In genomic region chr4:40873320-40873719, GRCm38 (mm10) we compare ENCODE assay signal across 11 mouse cellular contexts. TPM values are rescaled to one million over a fixed set of nuclear protein-coding genes. Genes with fewer than 3 reads are reported as not detected.
DNase-seq lines count a peak whose midpoint lies in the region; ATAC-seq and TF ChIP-seq lines count a peak whose summit lies in the region.
"Had no signal": no experiment of that assay in that cellular context is flagged by ENCODE, and none has a peak within 500 bp of the region (broad histone marks: within the 10 kb centered on the region; RNA-seq: fewer than 3 reads in every experiment).

No protein-coding gene starts in this region.

- H3K4me1 ChIP-seq in hindbrain, embryonic 16.5 days (ENCODE audit: control insufficient read depth, insufficient read depth, low read depth, low read length): peaks cover 13% of the 10 kb centered on the region
- H3K4me1 ChIP-seq in hindbrain, embryonic 12.5 days: peaks cover 7% of the 10 kb centered on the region
- H3K4me1 ChIP-seq in heart, adult 2 months (ENCODE audit: control insufficient read depth, insufficient read depth, low read length): peaks cover 17% of the 10 kb centered on the region
- H3K4me1 ChIP-seq in limb, embryonic 10.5 days: peaks cover 52% of the 10 kb centered on the region

- 78% methylated on average over 2 of the region's 2 CpGs for WGBS in hindbrain, embryonic 16.5 days
- WGBS in hindbrain, embryonic 12.5 days: 81% methylated on average over 2 of the region's 2 CpGs
- 47% methylated on average over 2 of the region's 2 CpGs for WGBS in heart, adult 2 months
- WGBS in limb, embryonic 10.5 days: 75% methylated on average over 2 of the region's 2 CpGs

- H3K9me3 ChIP-seq in hindbrain, embryonic 16.5 days (ENCODE audit: control insufficient read depth, low read length): no peaks in the 10 kb centered on the region
- H3K9me3 ChIP-seq in hindbrain, embryonic 12.5 days (replicated peaks): no peaks in the 10 kb centered on the region
- no peaks in the 10 kb centered on the region for H3K9me3 ChIP-seq in limb, embryonic 10.5 days (replicated peaks)
- H3K9me3 ChIP-seq: midbrain, embryonic 13.5 days had no signal

- TF ChIP-seq POLR2A in heart, adult 2 months (IDR thresholded peaks at IDR 0.05; ENCODE audit: insufficient read depth, low read depth, low read length): no peak

- no peak for ATAC-seq in hindbrain, embryonic 16.5 days
- no peak for ATAC-seq in hindbrain, embryonic 12.5 days (ENCODE audit: low FRiP score)
- ATAC-seq in erythroid progenitor cell, adult 5-6 weeks (replicated peaks; ENCODE audit: low FRiP score, poor library complexity, severe bottlenecking): no peak
- ATAC-seq: inflammation-experienced regulatory T-cells, adult 6 months; midbrain, embryonic 13.5 days had no signal

- H3K27ac ChIP-seq in hindbrain, embryonic 16.5 days (ENCODE audit: low read depth, low read length): peak overlapping the region; percentile 13; the same call in 1 of the 2 replicates
- H3K27ac ChIP-seq in hindbrain, embryonic 12.5 days: no peak overlapping the region
- H3K27ac ChIP-seq in heart, adult 2 months: peak overlapping the region; percentile 69
- H3K27ac ChIP-seq in limb, embryonic 10.5 days: peak overlapping the region; percentile 72
- H3K27ac ChIP-seq: midbrain, embryonic 13.5 days had no signal

- no peaks in the 10 kb centered on the region for H3K27me3 ChIP-seq in hindbrain, embryonic 16.5 days (replicated peaks; ENCODE audit: control insufficient read depth, insufficient read depth, low read length)
- H3K27me3 ChIP-seq in hindbrain, embryonic 12.5 days: no peaks in the 10 kb centered on the region
- no peaks in the 10 kb centered on the region for H3K27me3 ChIP-seq in heart, adult 2 months (ENCODE audit: control insufficient read depth, insufficient read depth, low read length)
- no peaks in the 10 kb centered on the region for H3K27me3 ChIP-seq in limb, embryonic 10.5 days (ENCODE audit: low read depth, poor library complexity, severe bottlenecking)
- H3K27me3 ChIP-seq: midbrain, embryonic 13.5 days had no signal

- peak; percentile 23 for DNase-seq in A20 (ENCODE audit: low read depth, low spot score)
- peak; percentile 53 to 68 for DNase-seq in heart, adult 2 months
- no peak for DNase-seq in limb, embryonic 10.5 days (ENCODE audit: low spot score)
- DNase-seq in embryo, embryonic 11 days: no peak
- DNase-seq in spleen, postnatal 14 days (ENCODE audit: low spot score in 2 of 2): no peak
- DNase-seq: thymus, adult 2 months had no signal

- 0 out of 2 replicates have a peak, but pooled peaks have one; percentile 78 for TF ChIP-seq EP300 in heart, adult 2 months (IDR thresholded peaks at IDR 0.05; ENCODE audit: insufficient read depth, low read depth, low read length)

- H3K9ac ChIP-seq in hindbrain, embryonic 16.5 days (ENCODE audit: low read depth, low read length): no peak overlapping the region
- H3K9ac ChIP-seq in hindbrain, embryonic 12.5 days: no peak overlapping the region
- H3K9ac ChIP-seq in heart, adult 2 months (ENCODE audit: low read depth, low read length): no peak overlapping the region
- H3K9ac ChIP-seq: midbrain, embryonic 13.5 days had no signal

- H3K4me3 ChIP-seq in hindbrain, embryonic 16.5 days (ENCODE audit: low read length): no peak overlapping the region
- no peak overlapping the region for H3K4me3 ChIP-seq in hindbrain, embryonic 12.5 days
- no peak overlapping the region for H3K4me3 ChIP-seq in heart, adult 2 months
- H3K4me3 ChIP-seq in limb, embryonic 10.5 days: no peak overlapping the region
- H3K4me3 ChIP-seq: midbrain, embryonic 13.5 days had no signal

- intact Hi-C loops in heart, adult 2 months (cut with DNase I): no loop called here

- H3K36me3 ChIP-seq in hindbrain, embryonic 16.5 days (ENCODE audit: control insufficient read depth, insufficient read depth, low read length): no peaks in the 10 kb centered on the region
- no peaks in the 10 kb centered on the region for H3K36me3 ChIP-seq in hindbrain, embryonic 12.5 days
- no peaks in the 10 kb centered on the region for H3K36me3 ChIP-seq in heart, adult 2 months (ENCODE audit: control insufficient read depth, insufficient read depth, low read length)
- H3K36me3 ChIP-seq in limb, embryonic 10.5 days: no peaks in the 10 kb centered on the region
- H3K36me3 ChIP-seq: midbrain, embryonic 13.5 days had no signal

- TF ChIP-seq CTCF in heart, adult 2 months (IDR thresholded peaks at IDR 0.05): no peak

- H3K79me2 ChIP-seq in heart, adult 2 months (replicated peaks; ENCODE audit: control insufficient read depth, insufficient read depth, low read length): no peaks in the 10 kb centered on the region

- H3K4me2 ChIP-seq in hindbrain, embryonic 16.5 days (ENCODE audit: low read length): no peak overlapping the region
- H3K4me2 ChIP-seq in hindbrain, embryonic 12.5 days (replicated peaks): no peak overlapping the region
- H3K4me2 ChIP-seq: midbrain, embryonic 13.5 days had no signal

RNA-seq across cellular contexts. Expression of gene B4galt1, which starts 19.5 kb away (rescaled TPM):
- polyA plus RNA-seq in hindbrain, embryonic 16.5 days (2015; fragmentation: Nextera tagmentation; extraction: Ambion mirVana): 6.6 and 9.3 TPM in 2 replicates
- 20.3 and 21.5 TPM in 2 replicates for polyA plus RNA-seq in hindbrain, embryonic 12.5 days (2016; fragmentation: Nextera tagmentation; extraction: Ambion mirVana)
- 10 to 100 TPM; 68.7 to 69.7 TPM for total RNA-seq in heart, adult 2 months (2021)
- 42.6 and 57.4 TPM in 2 replicates for polyA plus RNA-seq in heart, adult 2 months (2012; rRNA removed)
- 23.6 and 29.9 TPM in 2 replicates for polyA plus RNA-seq in limb, embryonic 10.5 days (2016; fragmentation: Nextera tagmentation; extraction: Ambion mirVana)
- 49.4 and 49.9 TPM in 2 replicates for total RNA-seq in erythroid progenitor cell, adult 5-6 weeks (2015; ENCODE audit: low replicate concordance)
- 43.9 and 46.2 TPM in 2 replicates for total RNA-seq in erythroid progenitor cell, adult 5-6 weeks (2017; ENCODE audit: low replicate concordance)

RNA-seq across cellular contexts. Expression of gene Spink4, which starts 46.5 kb away (rescaled TPM):
- not detected in 2 replicates for polyA plus RNA-seq in hindbrain, embryonic 16.5 days (2015; fragmentation: Nextera tagmentation; extraction: Ambion mirVana)
- polyA plus RNA-seq in hindbrain, embryonic 12.5 days (2016; fragmentation: Nextera tagmentation; extraction: Ambion mirVana): not detected in 2 replicates
- total RNA-seq in heart, adult 2 months (2021): under 1 TPM in 1 of 2 experiments, not detected in 1; 0.68 TPM
- polyA plus RNA-seq in heart, adult 2 months (2012; rRNA removed): 1.7 and 3.6 TPM in 2 replicates
- not detected in 2 replicates for polyA plus RNA-seq in limb, embryonic 10.5 days (2016; fragmentation: Nextera tagmentation; extraction: Ambion mirVana)
- not detected in 2 replicates for total RNA-seq in erythroid progenitor cell, adult 5-6 weeks (2015; ENCODE audit: low replicate concordance)
- not detected in 2 replicates for total RNA-seq in erythroid progenitor cell, adult 5-6 weeks (2017; ENCODE audit: low replicate concordance)
- polyA plus RNA-seq: inflammation-experienced regulatory T-cells, adult 6 months; midbrain, embryonic 13.5 days had no signal

Comparison
In these comparisons a context has a peak if more than half of its experiments do, and no peak if none do; other contexts are left out.
1. DNase-seq: peak in A20 (single experiment) and heart, adult 2 months (2 of 2); none in limb, embryonic 10.5 days (single experiment), embryo, embryonic 11 days (single experiment) and spleen, postnatal 14 days (0 of 2).